Mouse (Mus musculus) testis, postnatal 10 days (tissue): ENCODE results near the gene Hook2.
A peak's percentile ranks its signal among the peaks of the same experiment; 100 is the strongest.

Source experiments
- DNase-seq: peaks from one replicate; pipeline ENCODE4 v3.0.0; 2021; ENCODE audit warnings: low spot score

The Hook2 gene

DNA sequence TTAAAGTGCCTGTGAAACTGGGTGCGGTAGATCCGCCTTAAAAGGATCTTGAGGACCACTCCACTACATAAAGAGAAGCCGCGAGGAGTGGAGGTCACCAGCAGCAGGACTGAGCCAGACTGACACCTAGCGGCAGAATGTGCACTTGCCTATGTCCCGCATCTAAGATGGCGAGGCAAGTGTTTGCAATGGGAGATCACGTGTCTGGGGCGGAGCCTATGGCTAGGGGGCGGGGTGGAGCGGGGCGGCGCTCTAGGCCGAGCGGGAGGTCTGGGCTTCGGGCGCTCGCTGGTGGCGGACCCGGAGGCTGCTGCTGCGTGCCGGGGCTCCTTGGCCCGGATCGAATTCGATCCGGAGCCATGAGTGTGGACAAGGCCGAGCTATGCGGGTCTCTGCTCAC, at the start of gene Hook2:
Gene Hook2, plus strand, starts transcription at position 255 of the 400 bp plus-strand sequence.
- DNase-seq, result peak; percentile 99

DNA sequence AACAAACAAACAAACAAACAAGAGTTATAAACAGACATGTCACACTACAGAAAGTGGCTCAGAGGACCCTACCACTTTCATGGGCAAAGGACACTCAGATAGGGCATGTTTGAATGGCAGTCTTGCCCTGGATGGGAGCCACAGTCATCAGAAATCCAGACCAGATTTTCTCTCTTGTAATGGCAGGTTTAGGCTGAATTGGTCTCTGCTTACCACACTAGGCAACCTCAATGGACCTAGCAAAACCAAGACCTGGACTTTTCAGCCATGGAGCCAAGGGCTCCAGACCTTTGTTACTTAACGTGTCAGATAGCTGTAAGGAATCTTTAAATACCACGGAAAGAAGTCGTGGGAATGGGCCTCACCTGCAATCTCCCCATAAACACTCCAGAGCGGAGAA, 46.7 kb upstream of the Hook2 start:
- DNase-seq, result no peak

DNA sequence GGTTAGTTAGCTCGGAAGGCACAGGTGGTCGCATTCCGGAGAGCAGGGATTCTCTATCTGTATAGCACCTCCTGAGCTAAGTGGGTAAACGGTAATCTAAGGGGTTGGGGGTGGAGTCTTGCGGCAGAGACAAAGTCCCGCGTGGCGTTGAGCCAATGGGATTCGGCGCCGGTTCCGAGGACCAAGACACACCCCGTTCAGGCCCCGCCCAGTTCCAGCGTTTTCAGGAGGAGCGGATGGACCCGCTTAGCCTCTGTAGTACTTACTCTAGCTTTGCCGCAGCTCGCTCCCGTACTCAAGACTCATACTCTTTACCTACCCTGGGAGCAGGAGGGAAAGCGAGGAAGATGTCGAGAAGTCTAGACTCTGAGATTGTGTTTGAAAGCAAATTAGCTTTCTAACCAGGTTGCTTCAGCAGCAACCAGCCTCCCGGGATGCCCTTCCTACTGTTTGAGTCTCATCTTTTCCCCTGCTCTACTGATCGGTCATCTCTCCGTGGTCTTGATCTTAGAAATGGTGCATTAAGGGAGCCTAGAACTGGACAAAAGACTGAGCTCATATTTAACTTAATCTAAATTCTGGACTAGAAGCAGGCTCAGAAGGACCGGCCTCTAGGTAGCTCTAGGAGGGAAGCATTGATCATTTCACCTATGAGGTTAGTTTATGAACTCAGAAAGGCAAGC, 45.8 kb upstream of the Hook2 start:
- DNase-seq, result peak; percentile 71

- DNase-seq, result no peak
Observed at GRCm38 (mm10) chr8:84945235-84945632, 45.2 kb upstream of the Hook2 start.

DNA sequence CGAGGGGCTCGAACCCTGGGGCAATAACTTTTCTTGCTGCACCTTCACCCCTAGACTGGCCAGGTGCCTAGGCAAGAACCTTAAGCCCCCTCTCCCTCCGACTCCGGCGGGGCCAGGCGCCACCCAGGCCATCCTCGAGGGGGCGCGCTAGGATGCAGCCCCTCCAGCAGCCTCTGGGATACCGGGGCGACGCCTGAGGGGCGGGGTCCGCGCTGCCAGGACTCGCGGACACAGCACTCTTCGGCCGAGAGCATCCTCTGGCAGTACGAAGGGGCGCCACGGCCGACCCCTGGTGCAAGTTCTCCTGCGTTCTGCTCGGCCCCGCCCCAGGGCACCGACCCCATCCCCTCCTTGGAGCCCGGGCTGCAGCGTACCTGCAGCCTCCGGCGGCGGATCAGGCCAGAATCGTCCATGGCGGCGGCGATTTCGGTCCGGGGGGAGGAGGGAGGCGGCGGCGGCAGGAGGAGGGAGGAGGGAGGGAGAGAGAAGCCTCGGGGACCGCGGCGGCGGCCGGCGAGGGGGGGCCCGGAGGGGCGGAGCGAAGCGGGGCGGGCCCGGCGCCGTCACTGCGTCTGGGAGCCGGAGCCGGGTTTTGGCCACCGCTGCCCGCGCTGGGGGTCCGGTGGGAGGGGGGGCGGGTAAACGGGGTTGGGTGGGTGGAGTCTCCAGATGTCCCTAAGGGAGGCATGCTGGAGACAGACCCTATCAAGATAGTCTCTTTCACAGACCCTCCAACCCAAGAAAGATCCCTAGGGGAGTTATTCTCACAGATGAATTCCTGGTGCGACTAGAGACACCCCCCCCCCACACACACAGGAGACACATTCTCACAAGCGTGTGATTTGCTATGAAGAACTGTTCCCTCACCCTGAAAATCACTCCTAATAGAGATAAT, 44.5 kb upstream of the Hook2 start:
- no peak for DNase-seq

- DNase-seq, result no peak
Observed at GRCm38 (mm10) chr8:84946528-84947240, 43.7 kb upstream of the Hook2 start, which contains the start of gene Rtbdn. TSS of gene Rtbdn (plus strand) at chr8:84946991.

- DNase-seq, result peak; percentile 77
Observed at GRCm38 (mm10) chr8:84947241-84947545, 43.2 kb upstream of the Hook2 start.

DNA sequence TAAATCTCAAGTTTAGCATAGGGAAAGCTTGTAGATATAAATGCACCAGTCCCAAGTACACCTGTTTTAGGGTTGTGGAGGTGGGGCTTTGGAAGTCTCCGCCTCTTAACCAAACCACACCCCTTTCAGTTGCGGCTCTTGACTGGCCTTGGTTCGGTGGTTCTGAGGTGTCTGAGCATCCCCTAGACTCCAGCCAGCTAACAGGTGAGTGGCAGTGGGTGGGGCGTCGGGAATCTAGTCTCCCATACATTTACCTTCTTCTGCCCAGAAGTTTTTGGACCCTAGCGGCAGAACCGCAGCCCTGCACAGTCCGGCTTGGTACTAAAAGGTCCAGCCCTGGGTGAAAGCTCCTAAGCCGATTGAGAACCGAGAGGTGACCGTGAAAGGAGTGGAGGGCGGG, 40.6 kb upstream of the Hook2 start:
- no peak for DNase-seq

DNA sequence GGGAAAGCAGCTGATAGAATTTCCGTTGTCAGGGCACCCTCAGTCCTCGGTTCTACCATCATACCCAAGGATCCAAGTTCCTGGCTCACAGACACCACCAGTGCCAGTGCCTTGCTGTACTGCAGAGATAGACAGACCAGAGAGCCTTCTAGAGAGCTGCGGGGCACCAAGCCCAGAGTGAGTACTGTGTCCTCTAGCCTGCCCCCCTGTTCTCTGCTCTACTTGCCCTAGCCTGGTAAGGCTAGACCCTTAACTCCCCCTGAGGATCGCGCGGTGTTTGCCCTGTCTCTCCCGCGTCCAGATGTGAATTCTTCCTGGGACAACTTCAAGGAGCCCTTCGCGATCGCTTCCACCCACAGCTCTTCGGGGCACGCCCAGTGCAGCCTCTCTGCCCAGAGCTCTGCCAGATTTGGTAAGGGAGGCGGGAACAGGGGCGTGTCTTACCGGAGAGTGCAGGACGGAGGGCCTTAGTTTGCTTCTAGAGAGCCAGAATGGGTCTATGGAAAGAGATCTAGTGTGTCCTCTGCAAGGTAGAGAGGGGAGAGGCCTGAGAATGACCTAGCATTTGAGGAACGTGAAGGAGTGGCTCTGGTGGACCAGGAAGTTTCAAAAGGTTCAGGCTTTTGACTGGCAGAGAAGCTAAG, 37.7 kb upstream of the Hook2 start:
- peak; percentile 66 for DNase-seq

GRCm38 (mm10) chr8:84956768-84957167, 33.6 kb upstream of the Hook2 start:
- peak; percentile 83 for DNase-seq

GRCm38 (mm10) chr8:84959811-84960210, 30.6 kb upstream of the Hook2 start:
- peak; percentile 59 for DNase-seq

DNA sequence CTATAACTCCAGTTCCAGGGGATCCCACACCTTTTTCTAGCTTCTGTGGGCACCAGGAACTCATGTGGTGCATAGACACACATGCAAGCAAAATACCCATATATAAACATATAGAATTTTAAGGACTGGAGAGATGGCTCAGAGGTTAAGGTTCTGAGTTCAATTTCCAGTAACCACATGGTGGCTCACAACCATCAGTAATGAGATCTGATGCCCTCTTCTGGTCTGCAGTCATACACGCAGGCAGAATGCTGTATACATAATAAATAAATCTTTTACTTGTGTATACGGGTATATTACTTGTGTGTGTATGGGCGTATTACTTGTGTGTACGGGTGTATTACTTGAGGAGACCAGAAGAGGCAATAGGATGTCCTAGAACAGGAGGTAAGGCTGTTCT, 26.5 kb upstream of the Hook2 start:
- no peak for DNase-seq

- peak; percentile 91 for DNase-seq
Observed at GRCm38 (mm10) chr8:84965731-84966291, 24.6 kb upstream of the Hook2 start.

DNA sequence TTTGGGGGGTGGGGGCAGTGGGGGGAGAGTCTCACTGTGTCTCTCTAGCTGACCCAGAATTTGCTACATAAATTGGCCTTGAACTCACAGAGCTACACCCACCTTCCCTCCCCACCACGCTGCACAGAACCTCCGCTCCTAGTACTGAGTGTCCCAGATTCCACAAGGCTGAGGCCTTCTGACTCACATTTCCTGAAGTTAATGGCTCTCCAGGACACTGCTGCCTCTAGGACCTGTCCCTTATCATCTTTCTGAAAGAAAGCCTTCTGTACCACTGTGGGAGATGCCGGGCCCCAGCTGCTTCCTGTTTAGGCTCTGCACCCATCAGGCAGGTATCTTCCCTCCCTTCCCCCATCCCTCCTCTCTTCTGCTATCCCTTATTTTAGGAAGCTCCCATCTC, 23.8 kb upstream of the Hook2 start:
- no peak for DNase-seq

- DNase-seq, result no peak
Observed at GRCm38 (mm10) chr8:84967532-84968304, 22.7 kb upstream of the Hook2 start.

- DNase-seq, result no peak
Observed at GRCm38 (mm10) chr8:84968650-84969049, 21.8 kb upstream of the Hook2 start.

- peak; percentile 85 for DNase-seq
Observed at GRCm38 (mm10) chr8:84969241-84970134, 20.9 kb upstream of the Hook2 start, which contains the start of the genes Gm49661, Prdx2 and Rnaseh2a. TSS of gene Gm49661 (minus strand) at chr8:84969433. TSS of gene Prdx2 (plus strand) at chr8:84969587. TSS of gene Rnaseh2a (minus strand) at chr8:84969767.

DNA sequence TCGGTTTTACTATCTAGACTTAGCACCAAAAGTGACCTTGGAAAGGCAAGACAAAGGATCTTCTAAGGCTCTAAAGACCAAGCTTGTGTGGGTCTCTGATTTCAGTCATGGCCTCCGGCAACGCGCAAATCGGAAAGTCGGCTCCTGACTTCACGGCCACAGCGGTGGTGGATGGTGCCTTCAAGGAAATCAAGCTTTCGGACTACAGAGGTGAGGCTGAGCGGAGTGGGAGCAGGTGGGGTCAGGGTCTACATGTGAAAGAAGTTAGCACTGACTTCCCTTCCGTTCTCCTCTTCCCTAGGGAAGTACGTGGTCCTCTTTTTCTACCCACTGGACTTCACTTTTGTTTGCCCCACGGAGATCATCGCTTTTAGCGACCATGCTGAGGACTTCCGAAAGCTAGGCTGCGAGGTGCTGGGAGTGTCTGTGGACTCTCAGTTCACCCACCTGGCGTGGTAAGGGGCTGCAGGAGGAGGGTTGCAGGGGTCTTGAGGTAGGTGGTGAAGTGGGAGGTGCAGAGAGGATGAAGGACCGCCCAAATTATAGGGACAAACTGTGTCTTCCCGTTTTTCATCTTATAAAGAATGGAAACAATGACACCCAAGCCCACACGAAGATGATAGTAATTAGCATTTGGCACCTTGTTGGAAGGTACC, 20.1 kb upstream of the Hook2 start:
- DNase-seq, result no peak

- DNase-seq, result no peak
Observed at GRCm38 (mm10) chr8:84970913-84971312, 19.5 kb upstream of the Hook2 start.
